Mouse (Mus musculus) bone marrow macrophage, adult 2 months (primary cell): ENCODE data around the gene Etl4.

ENCODE experiments used
- CTCF ChIP-seq: IDR thresholded peaks from 2 replicates; pipeline ENCODE4 v1.5.1; 2012; ENCODE audit warnings: low read depth, mild to moderate bottlenecking, low read length, moderate library complexity
- POLR2A ChIP-seq: IDR thresholded peaks from 2 replicates; pipeline ENCODE4 v1.6.1; 2012; ENCODE audit warnings: mild to moderate bottlenecking, low read depth, low read length, borderline replicate concordance

DNA sequence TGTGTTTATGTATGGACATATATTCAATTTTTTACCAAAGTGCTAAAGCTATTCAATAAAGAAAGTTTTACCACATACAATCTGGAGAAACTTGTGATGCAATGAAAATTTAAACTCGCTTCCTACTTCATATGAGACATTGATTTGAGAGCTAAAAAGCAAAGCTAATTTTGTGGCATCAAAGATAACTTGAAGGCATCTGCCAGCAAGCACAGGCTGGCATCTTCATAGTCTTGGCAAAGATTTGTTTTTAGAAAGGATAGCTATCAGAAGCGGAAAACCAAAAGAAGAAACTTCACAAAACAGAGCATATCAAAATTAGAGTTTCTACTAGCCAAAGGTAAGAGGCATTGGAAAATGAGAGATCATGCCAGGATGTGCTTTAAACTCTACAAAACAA, 306.7 kb downstream of the Etl4 start:
- no peak for TF ChIP-seq CTCF
- no peak for TF ChIP-seq POLR2A
